Mouse (Mus musculus): Measurements from ENCODE around the gene Prox1. TPM values are rescaled to one million over a fixed set of nuclear protein-coding genes. Genes with fewer than 3 reads are reported as not detected.

Gene Prox1
- 3.1 and 3.8 TPM in 2 replicates for polyA plus RNA-seq (2016; fragmentation: Nextera tagmentation; extraction: Ambion mirVana)

GRCm38 (mm10) chr1:190169911-190170818, at the start of gene Prox1:
Gene Prox1, minus strand, starts transcription at chr1:190170714.
- H3K9me3 ChIP-seq: no peaks in the 10 kb centered on the region
- H3K36me3 ChIP-seq (replicated peaks): no peaks in the 10 kb centered on the region
- 0% methylated on average over 57 of the region's 62 CpGs for WGBS
- H3K27ac ChIP-seq: peak within 1 kb of the TSS; percentile 88
- peak; percentile 85 for DNase-seq (ENCODE audit: extremely low spot score, low spot score)
- H3K27me3 ChIP-seq (ENCODE audit: poor library complexity, severe bottlenecking): peaks cover 82% of the 10 kb centered on the region
- H3K4me1 ChIP-seq: peaks cover 75% of the 10 kb centered on the region
- H3K4me3 ChIP-seq: peak within 1 kb of the TSS; percentile 74

GRCm38 (mm10) chr1:190216621-190217020, 46.1 kb upstream of the Prox1 start:
- 87% methylated on average over 15 of the region's 15 CpGs for WGBS
- Histone ChIP-seq H3K27ac (no peak overlapping the region), H3K4me3 (no peak overlapping the region), H3K4me1 (peaks cover 9% of the 10 kb centered on the region), H3K9me3 (no peaks in the 10 kb centered on the region), H3K27me3 (ENCODE audit: poor library complexity, severe bottlenecking) (peaks cover 16% of the 10 kb centered on the region; the same call in 1 of the 2 replicates), H3K36me3 (replicated peaks) (no peaks in the 10 kb centered on the region)
- DNase-seq (ENCODE audit: extremely low spot score, low spot score): no peak

GRCm38 (mm10) chr1:190214626-190215025, 44.1 kb upstream of the Prox1 start:
- H3K9me3 ChIP-seq: no peaks in the 10 kb centered on the region
- H3K4me3 ChIP-seq: no peak overlapping the region
- no peak for DNase-seq (ENCODE audit: extremely low spot score, low spot score)
- 0 out of 2 replicates have a peak, but pooled peaks cover 14% of the 10 kb centered on the region for H3K27me3 ChIP-seq (ENCODE audit: poor library complexity, severe bottlenecking)
- no peak overlapping the region for H3K27ac ChIP-seq
- WGBS: 84% methylated on average over 7 of the region's 7 CpGs
- H3K4me1 ChIP-seq: peaks cover 2% of the 10 kb centered on the region; the same call in 1 of the 2 replicates
- H3K36me3 ChIP-seq (replicated peaks): no peaks in the 10 kb centered on the region

DNA sequence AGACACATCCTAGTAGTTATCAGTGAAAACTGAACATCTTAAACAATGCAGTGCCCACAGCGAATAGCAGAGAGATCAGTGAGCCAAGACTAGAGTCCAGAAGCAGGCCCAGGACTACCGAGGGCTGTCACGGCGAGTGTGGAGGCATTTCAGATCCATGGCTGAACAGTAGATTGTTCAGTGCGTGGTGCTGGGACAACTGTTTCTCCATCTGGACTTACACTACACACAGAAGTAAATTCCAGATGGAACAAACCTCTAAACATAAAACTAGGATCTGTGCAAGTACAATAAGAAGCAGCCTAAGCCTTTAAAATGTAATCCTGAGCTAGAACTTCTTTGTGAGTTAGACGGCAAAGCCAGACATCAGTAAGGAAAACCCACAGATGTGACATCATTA, 42.7 kb upstream of the Prox1 start:
- WGBS: 91% methylated on average over 6 of the region's 6 CpGs
- H3K27me3 ChIP-seq (ENCODE audit: poor library complexity, severe bottlenecking): 0 out of 2 replicates have a peak, but pooled peaks cover 2% of the 10 kb centered on the region
- H3K9me3 ChIP-seq: no peaks in the 10 kb centered on the region
- no peaks in the 10 kb centered on the region for H3K36me3 ChIP-seq (replicated peaks)
- no peak overlapping the region for H3K27ac ChIP-seq
- no peak overlapping the region for H3K4me3 ChIP-seq
- peaks cover 7% of the 10 kb centered on the region for H3K4me1 ChIP-seq
- DNase-seq (ENCODE audit: extremely low spot score, low spot score): no peak

DNA sequence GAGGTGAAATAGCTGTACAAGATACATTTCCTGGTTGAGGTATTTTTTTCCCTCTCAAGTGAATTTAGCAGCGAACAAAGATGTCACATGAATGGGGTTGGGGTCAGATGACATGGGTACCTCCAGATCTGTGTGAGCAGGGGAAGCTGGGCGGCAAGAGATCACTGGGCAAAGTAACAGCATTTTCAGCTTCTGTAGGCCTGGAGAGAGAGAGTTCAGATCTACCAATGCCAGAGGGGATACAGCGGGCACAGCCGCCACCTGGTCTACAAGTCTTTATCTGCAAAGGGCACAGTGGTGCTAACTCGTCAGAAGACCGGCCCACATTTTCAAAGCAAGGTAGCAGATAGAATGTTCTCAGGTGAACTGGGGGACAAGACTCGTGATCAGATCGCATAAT, 36.7 kb upstream of the Prox1 start:
- 94% methylated on average over 8 of the region's 8 CpGs for WGBS
- DNase-seq (ENCODE audit: extremely low spot score, low spot score): no peak
- Histone ChIP-seq H3K27me3 (ENCODE audit: poor library complexity, severe bottlenecking) (0 out of 2 replicates have a peak, but pooled peaks cover 8% of the 10 kb centered on the region), H3K4me3 (no peak overlapping the region), H3K9me3 (no peaks in the 10 kb centered on the region), H3K36me3 (replicated peaks) (no peaks in the 10 kb centered on the region), H3K4me1 (peaks cover 13% of the 10 kb centered on the region), H3K27ac (no peak overlapping the region)

DNA sequence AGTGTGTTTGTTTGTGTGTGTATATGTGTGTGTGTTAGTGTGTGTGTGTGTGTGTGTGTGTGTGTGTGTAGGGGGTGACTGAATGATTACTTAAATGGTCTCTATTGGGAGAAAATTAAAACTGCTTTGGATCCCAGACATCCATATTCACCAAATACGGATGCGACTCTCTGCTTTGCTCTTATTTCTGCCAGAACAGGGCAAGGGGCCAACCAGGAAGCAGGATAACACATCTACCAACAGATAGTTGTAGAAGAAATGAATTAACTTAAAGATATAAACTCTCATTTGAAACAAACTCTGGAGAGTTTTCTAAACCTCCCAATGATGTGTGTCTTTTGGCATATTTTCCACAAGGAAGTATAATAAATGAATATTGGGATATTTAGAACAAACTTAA, 35.2 kb upstream of the Prox1 start:
- DNase-seq (ENCODE audit: extremely low spot score, low spot score): no peak
- Histone ChIP-seq H3K4me1 (peaks cover 13% of the 10 kb centered on the region), H3K4me3 (no peak overlapping the region), H3K27ac (no peak overlapping the region), H3K36me3 (replicated peaks) (no peaks in the 10 kb centered on the region), H3K27me3 (ENCODE audit: poor library complexity, severe bottlenecking) (0 out of 2 replicates have a peak, but pooled peaks cover 8% of the 10 kb centered on the region), H3K9me3 (no peaks in the 10 kb centered on the region)
- 92% methylated on average over 2 of the region's 2 CpGs for WGBS

DNA sequence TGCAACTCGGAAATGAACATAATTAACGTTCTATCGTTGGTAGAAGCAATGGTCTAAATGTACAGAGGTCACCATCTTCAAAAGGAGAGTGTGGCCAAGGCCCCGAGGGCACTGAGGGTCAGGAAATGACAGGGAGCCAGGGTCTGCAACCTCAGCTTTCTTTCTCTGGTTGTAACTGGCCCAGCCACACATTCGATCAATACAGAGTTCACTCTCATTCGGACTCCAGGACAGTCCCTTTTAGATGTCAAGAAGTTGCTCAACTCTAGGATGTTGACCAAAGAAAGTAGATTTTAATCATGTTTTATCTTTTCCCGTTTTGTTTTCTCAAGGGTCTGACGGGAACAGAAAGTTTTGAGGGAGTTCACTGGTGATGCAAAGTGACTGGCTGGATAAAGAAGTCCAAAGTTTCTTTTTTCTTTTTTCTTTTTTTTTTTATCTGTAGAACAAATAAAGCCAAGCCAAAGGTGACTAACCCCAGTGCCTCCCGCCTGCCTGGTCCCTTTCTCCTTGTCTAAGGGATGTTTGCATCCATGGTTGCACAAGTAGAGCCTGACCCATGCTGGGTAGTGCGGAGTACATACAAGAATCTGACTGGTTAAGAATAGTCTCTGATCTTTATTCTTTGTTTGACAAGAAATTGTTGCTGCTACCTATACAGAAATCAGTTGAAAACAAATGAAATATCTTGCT, 34.0 kb upstream of the Prox1 start:
- Histone ChIP-seq H3K36me3 (replicated peaks) (no peaks in the 10 kb centered on the region), H3K4me1 (peaks cover 10% of the 10 kb centered on the region), H3K4me3 (no peak overlapping the region), H3K27me3 (ENCODE audit: poor library complexity, severe bottlenecking) (0 out of 2 replicates have a peak, but pooled peaks cover 8% of the 10 kb centered on the region), H3K27ac (no peak overlapping the region), H3K9me3 (no peaks in the 10 kb centered on the region)
- 61% methylated on average over 10 of the region's 10 CpGs for WGBS
- no peak for DNase-seq (ENCODE audit: extremely low spot score, low spot score)

GRCm38 (mm10) chr1:190201696-190202095, 31.2 kb upstream of the Prox1 start:
- Histone ChIP-seq H3K4me3 (no peak overlapping the region), H3K9me3 (no peaks in the 10 kb centered on the region), H3K36me3 (replicated peaks) (no peaks in the 10 kb centered on the region), H3K27ac (no peak overlapping the region), H3K4me1 (peaks cover 6% of the 10 kb centered on the region; the same call in 1 of the 2 replicates), H3K27me3 (ENCODE audit: poor library complexity, severe bottlenecking) (0 out of 2 replicates have a peak, but pooled peaks cover 3% of the 10 kb centered on the region)
- 89% methylated on average over 6 of the region's 6 CpGs for WGBS
- DNase-seq (ENCODE audit: extremely low spot score, low spot score): no peak

GRCm38 (mm10) chr1:190200996-190201395, 30.5 kb upstream of the Prox1 start:
- Histone ChIP-seq H3K4me1 (peaks cover 6% of the 10 kb centered on the region; the same call in 1 of the 2 replicates), H3K27me3 (ENCODE audit: poor library complexity, severe bottlenecking) (0 out of 2 replicates have a peak, but pooled peaks cover 3% of the 10 kb centered on the region), H3K4me3 (no peak overlapping the region), H3K9me3 (no peaks in the 10 kb centered on the region), H3K36me3 (replicated peaks) (no peaks in the 10 kb centered on the region), H3K27ac (no peak overlapping the region)
- WGBS: 91% methylated on average over 4 of the region's 4 CpGs
- DNase-seq (ENCODE audit: extremely low spot score, low spot score): no peak

GRCm38 (mm10) chr1:190198247-190198646, 27.7 kb upstream of the Prox1 start:
- H3K27me3 ChIP-seq (ENCODE audit: poor library complexity, severe bottlenecking): peaks cover 19% of the 10 kb centered on the region
- H3K27ac ChIP-seq: no peak overlapping the region
- no peak overlapping the region for H3K4me3 ChIP-seq
- 83% methylated on average over 2 of the region's 2 CpGs for WGBS
- no peaks in the 10 kb centered on the region for H3K9me3 ChIP-seq
- H3K4me1 ChIP-seq: no peaks in the 10 kb centered on the region
- no peak for DNase-seq (ENCODE audit: extremely low spot score, low spot score)
- no peaks in the 10 kb centered on the region for H3K36me3 ChIP-seq (replicated peaks)

DNA sequence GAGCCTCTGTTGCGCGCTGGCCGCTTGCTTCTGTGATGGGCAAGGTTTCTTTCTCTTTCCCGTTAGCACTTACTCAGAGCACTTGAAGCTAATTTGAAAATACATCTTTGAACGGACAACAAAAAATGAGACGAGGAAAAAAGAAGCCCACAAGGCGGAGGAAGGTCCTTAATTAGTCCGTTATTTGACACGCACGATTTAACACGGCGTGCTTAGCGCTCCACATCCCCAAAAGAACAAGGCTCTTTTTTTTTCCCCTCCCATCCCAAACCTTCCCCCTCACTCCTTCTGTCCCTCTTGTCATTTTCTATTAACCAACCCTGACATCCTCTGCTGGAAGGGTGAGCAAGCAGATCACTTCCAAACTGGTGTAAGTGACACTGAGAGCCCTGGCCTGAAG, 21.5 kb upstream of the Prox1 start:
- Histone ChIP-seq H3K27me3 (ENCODE audit: poor library complexity, severe bottlenecking) (peaks cover 61% of the 10 kb centered on the region), H3K36me3 (replicated peaks) (no peaks in the 10 kb centered on the region), H3K4me3 (peak overlapping the region; percentile 19; the same call in 1 of the 2 replicates), H3K4me1 (peaks cover 39% of the 10 kb centered on the region), H3K27ac (no peak overlapping the region), H3K9me3 (no peaks in the 10 kb centered on the region)
- WGBS: 14% methylated on average over 13 of the region's 13 CpGs
- DNase-seq (ENCODE audit: extremely low spot score, low spot score): no peak

GRCm38 (mm10) chr1:190190231-190190965, 19.9 kb upstream of the Prox1 start:
- H3K27ac ChIP-seq: no peak overlapping the region; the same call in 1 of the 2 replicates
- DNase-seq (ENCODE audit: extremely low spot score, low spot score): no peak

More at GRCm38 (mm10) chr1:190190231-190190965, 19.9 kb upstream of the Prox1 start:
- 24% methylated on average over 10 of the region's 10 CpGs for WGBS
- Histone ChIP-seq H3K4me3 (no peak overlapping the region), H3K36me3 (replicated peaks) (no peaks in the 10 kb centered on the region), H3K9me3 (no peaks in the 10 kb centered on the region), H3K27me3 (ENCODE audit: poor library complexity, severe bottlenecking) (peaks cover 77% of the 10 kb centered on the region), H3K4me1 (peaks cover 42% of the 10 kb centered on the region)
